Comparison of ENCODE assay signal across 23 mouse cellular contexts in the genomic region with DNA sequence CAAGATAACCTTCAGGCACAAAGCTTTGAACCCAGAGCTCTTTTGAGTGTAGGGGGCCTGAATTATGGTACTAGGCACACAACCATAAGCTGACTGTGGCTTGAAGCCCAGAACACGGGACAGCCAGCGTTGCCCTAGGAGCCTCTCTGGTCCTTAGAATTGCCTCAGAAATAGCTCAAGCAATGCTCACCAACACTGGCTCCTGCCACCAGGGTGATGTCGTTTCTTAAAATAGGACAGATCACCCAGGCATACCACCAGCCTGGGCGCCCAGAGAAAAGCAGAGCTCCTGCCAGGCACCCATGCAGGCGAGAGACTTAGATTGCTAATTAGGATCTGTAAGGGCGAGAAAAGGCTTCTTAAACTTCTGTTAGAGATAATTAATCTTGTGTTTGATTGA.
A peak's percentile ranks its signal among the peaks of the same experiment; 100 is the strongest.
DNase-seq lines count a peak whose midpoint lies in the region; ATAC-seq lines count a peak whose summit lies in the region.
"Had no signal": no experiment of that assay in that cellular context is flagged by ENCODE, and none has a peak within 500 bp of the region (broad histone marks: within the 10 kb centered on the region; RNA-seq: fewer than 3 reads in every experiment).

No protein-coding gene starts in this region.

- peak; percentile 64 to 78 for DNase-seq in heart, adult 18-20 months
- peak; percentile 18 for DNase-seq in gastrocnemius, postnatal 14 days
- peak; percentile 59 for DNase-seq in heart, postnatal 4 days
- DNase-seq in MN1 (ENCODE audit: low spot score), result no peak
- DNase-seq: adrenal gland, postnatal 10 days; cerebellum, adult 2 months; kidney, adult 18-20 months; kidney, postnatal 10 days; left cerebral cortex, postnatal 4 days; liver; lung, postnatal 10 days; spleen, adult 18-20 months had no signal

- H3K9me3 ChIP-seq in heart, embryonic 11.5 days (replicated peaks; ENCODE audit: control insufficient read depth, low read length), result no peaks in the 10 kb centered on the region
- no peaks in the 10 kb centered on the region for H3K9me3 ChIP-seq in heart, embryonic 14.5 days (ENCODE audit: control insufficient read depth, low read length)
- H3K9me3 ChIP-seq in kidney, embryonic 14.5 days (ENCODE audit: control insufficient read depth, low read length), result no peaks in the 10 kb centered on the region
- H3K9me3 ChIP-seq: embryonic facial prominence, embryonic 12.5 days; forebrain, embryonic 15.5 days; midbrain, embryonic 12.5 days; neural tube, embryonic 12.5 days had no signal

- H3K9ac ChIP-seq in heart, embryonic 11.5 days (ENCODE audit: low read depth, low read length), result no peak overlapping the region
- no peak overlapping the region for H3K9ac ChIP-seq in heart, embryonic 14.5 days (ENCODE audit: low read length)
- no peak overlapping the region for H3K9ac ChIP-seq in kidney, embryonic 14.5 days (ENCODE audit: low read depth, low read length)
- H3K9ac ChIP-seq: embryonic facial prominence, embryonic 12.5 days; forebrain, embryonic 15.5 days; midbrain, embryonic 12.5 days; neural tube, embryonic 12.5 days had no signal

- no peak overlapping the region for H3K27ac ChIP-seq in heart, embryonic 11.5 days (ENCODE audit: low read depth, low read length)
- H3K27ac ChIP-seq in heart, embryonic 14.5 days (replicated peaks in 1 of 2; ENCODE audit: control insufficient read depth in 1 of 2, insufficient read depth in 1 of 2, low read depth in 2 of 2, low read length in 2 of 2), result peak overlapping the region; percentile 28 to 68; a peak in 3 of 4 replicates
- no peak overlapping the region for H3K27ac ChIP-seq in kidney, embryonic 14.5 days (ENCODE audit: low read depth, low read length)
- H3K27ac ChIP-seq: embryonic facial prominence, embryonic 12.5 days; forebrain, embryonic 15.5 days; left cerebral cortex, adult 2 months; midbrain, embryonic 12.5 days; neural tube, embryonic 12.5 days had no signal

- intact Hi-C loops in gastrocnemius, postnatal 14 days (cut with DNase I; ENCODE audit: low total_unique reads), result no loop called here

- H3K4me3 ChIP-seq in heart, embryonic 11.5 days (ENCODE audit: low read depth, low read length), result no peak overlapping the region
- H3K4me3 ChIP-seq in heart, embryonic 14.5 days (ENCODE audit: control insufficient read depth in 1 of 2, insufficient read depth in 1 of 2, low read depth in 1 of 2, low read length in 2 of 2), result no peak overlapping the region
- H3K4me3 ChIP-seq in kidney, embryonic 14.5 days (ENCODE audit: low read length), result no peak overlapping the region
- H3K4me3 ChIP-seq: embryonic facial prominence, embryonic 12.5 days; erythroblast, embryonic 14.5 days; forebrain, embryonic 15.5 days; left cerebral cortex, adult 2 months; midbrain, embryonic 12.5 days; neural tube, embryonic 12.5 days had no signal

- WGBS in heart, embryonic 11.5 days (ENCODE audit: insufficient replicate concordance), result 51% methylated on average over 6 of the region's 6 CpGs
- WGBS in heart, embryonic 14.5 days, result 32% methylated on average over 6 of the region's 6 CpGs
- 90% methylated on average over 6 of the region's 6 CpGs for whole genome bisulfite sequencing in kidney, embryonic 14.5 days

- H3K36me3 ChIP-seq in heart, embryonic 11.5 days (ENCODE audit: control insufficient read depth, insufficient read depth, low read length), result no peaks in the 10 kb centered on the region
- no peaks in the 10 kb centered on the region for H3K36me3 ChIP-seq in heart, embryonic 14.5 days (ENCODE audit: control insufficient read depth, insufficient read depth, low read length)
- H3K36me3 ChIP-seq in kidney, embryonic 14.5 days (ENCODE audit: control insufficient read depth, insufficient read depth, low read length), result no peaks in the 10 kb centered on the region
- H3K36me3 ChIP-seq: embryonic facial prominence, embryonic 12.5 days; forebrain, embryonic 15.5 days; midbrain, embryonic 12.5 days; neural tube, embryonic 12.5 days had no signal

- no peak for ATAC-seq in heart, embryonic 11.5 days (replicated peaks; ENCODE audit: insufficient number of reproducible peaks, low FRiP score, low TSS enrichment)
- peak; percentile 59; the same call in 1 of the 2 replicates for ATAC-seq in heart, embryonic 14.5 days (ENCODE audit: insufficient number of reproducible peaks, insufficient read depth, low FRiP score, low read depth)
- ATAC-seq in CD4-positive, CD25-positive, alpha-beta regulatory T cell, adult 4 months, result no peak
- ATAC-seq in kidney, embryonic 14.5 days (ENCODE audit: low FRiP score, low TSS enrichment), result no peak
- ATAC-seq: activated CD4-positive, CD25-positive, alpha-beta regulatory T cell, adult 4 months; forebrain, embryonic 15.5 days had no signal

- no peaks in the 10 kb centered on the region for H3K27me3 ChIP-seq in heart, embryonic 11.5 days (ENCODE audit: control insufficient read depth, insufficient read depth, low read length)
- no peaks in the 10 kb centered on the region for H3K27me3 ChIP-seq in heart, embryonic 14.5 days (ENCODE audit: control insufficient read depth, insufficient read depth, low read length)
- no peaks in the 10 kb centered on the region for H3K27me3 ChIP-seq in kidney, embryonic 14.5 days (ENCODE audit: control insufficient read depth, insufficient read depth, low read length)
- H3K27me3 ChIP-seq: embryonic facial prominence, embryonic 12.5 days; forebrain, embryonic 15.5 days; midbrain, embryonic 12.5 days; neural tube, embryonic 12.5 days had no signal

- H3K4me1 ChIP-seq in heart, embryonic 11.5 days (ENCODE audit: control insufficient read depth, insufficient read depth, low read length), result no peaks in the 10 kb centered on the region; the same call in 1 of the 2 replicates
- peaks cover 6 to 17% of the 10 kb centered on the region in 2 experiments for H3K4me1 ChIP-seq in heart, embryonic 14.5 days (ENCODE audit: control insufficient read depth in 2 of 2, insufficient read depth in 2 of 2, low read length in 2 of 2)
- no peaks in the 10 kb centered on the region for H3K4me1 ChIP-seq in kidney, embryonic 14.5 days (ENCODE audit: control insufficient read depth, insufficient read depth, low read length)
- H3K4me1 ChIP-seq: forebrain, embryonic 15.5 days; midbrain, embryonic 12.5 days; neural tube, embryonic 12.5 days had no signal

- H3K4me2 ChIP-seq in heart, embryonic 11.5 days, result no peak overlapping the region
- H3K4me2 ChIP-seq in heart, embryonic 14.5 days (ENCODE audit: low read length), result no peak overlapping the region
- H3K4me2 ChIP-seq in kidney, embryonic 14.5 days (replicated peaks; ENCODE audit: low read depth, low read length), result no peak overlapping the region
- H3K4me2 ChIP-seq: embryonic facial prominence, embryonic 12.5 days; forebrain, embryonic 15.5 days; midbrain, embryonic 12.5 days; neural tube, embryonic 12.5 days had no signal

Comparison
In these comparisons a context has a peak if more than half of its experiments do, and no peak if none do; other contexts are left out.
1. H3K27ac ChIP-seq: peak in heart, embryonic 14.5 days (2 of 2); none in heart, embryonic 11.5 days (single experiment) and kidney, embryonic 14.5 days (single experiment).